Mouse (Mus musculus) myocyte (in vitro differentiated cells): ENCODE results near the gene Cldn22. TPM values are rescaled to one million over a fixed set of nuclear protein-coding genes. Genes with fewer than 3 reads are reported as not detected.
A peak's percentile ranks its signal among the peaks of the same experiment; 100 is the strongest.

ENCODE experiments used
- H3K27me3 ChIP-seq: one replicate; pipeline ENCODE4 v1.6.1; 2011; ENCODE audit not compliant: control insufficient read depth, insufficient read depth, insufficient read length
- H3K36me3 ChIP-seq: one replicate; pipeline ENCODE4 v1.6.1; 2011; ENCODE audit not compliant: control insufficient read depth, insufficient read depth
- H3K4me2 ChIP-seq: one replicate; pipeline ENCODE4 v1.6.1; 2011; ENCODE audit warnings: low read depth, control low read depth
- H3K4me3 ChIP-seq: one replicate; pipeline ENCODE4 v1.5.1; 2011; ENCODE audit warnings: mild to moderate bottlenecking, control low read depth, moderate library complexity
- H3K79me2 ChIP-seq: one replicate; pipeline ENCODE4 v1.6.1; 2011; ENCODE audit not compliant: control insufficient read depth, insufficient read depth
- H3ac ChIP-seq: one replicate; pipeline ENCODE4 v1.6.1; 2011; ENCODE audit not compliant: control insufficient read depth, insufficient read length
- CEBPB ChIP-seq: IDR thresholded peaks from 2 replicates; pipeline ENCODE4 v1.6.1; 2011; ENCODE audit warnings: mild to moderate bottlenecking, moderate library complexity; ENCODE audit not compliant: poor library complexity, insufficient read depth, severe bottlenecking
- E2F4 ChIP-seq: IDR thresholded peaks from one replicate; pipeline ENCODE4 v1.6.1; 2011; ENCODE audit warnings: mild to moderate bottlenecking, control low read depth, moderate library complexity; ENCODE audit not compliant: insufficient read depth
- MAX ChIP-seq: IDR thresholded peaks from one replicate; pipeline ENCODE4 v1.6.1; 2011; ENCODE audit warnings: low read depth, mild to moderate bottlenecking, control low read depth
- MYOD1 ChIP-seq, 3 experiments: IDR thresholded peaks; one replicate each; pipeline ENCODE4 v1.6.1; 2011; ENCODE audit warnings: control low read depth in 2 of 3, low read depth in 2 of 3, mild to moderate bottlenecking in 2 of 3, moderate library complexity in 1 of 3; ENCODE audit not compliant: insufficient read length in 2 of 3, control insufficient read depth in 1 of 3
- MYOG ChIP-seq, 3 experiments: IDR thresholded peaks; one replicate each; pipeline ENCODE4 v1.6.1; 2011; ENCODE audit warnings: control low read depth in 2 of 3, low read depth in 2 of 3, mild to moderate bottlenecking in 2 of 3; ENCODE audit not compliant: insufficient read length in 2 of 3, control insufficient read depth in 1 of 3, insufficient read depth in 1 of 3
- POLR2A ChIP-seq: IDR thresholded peaks from one replicate; pipeline ENCODE4 v1.6.1; 2011; ENCODE audit warnings: low read depth, mild to moderate bottlenecking, control low read depth, moderate library complexity; ENCODE audit not compliant: insufficient read length
- POLR2AphosphoS2 ChIP-seq: IDR thresholded peaks from one replicate; pipeline ENCODE4 v1.6.1; 2011; ENCODE audit warnings: low read depth, control low read depth; ENCODE audit not compliant: insufficient read length
- REST ChIP-seq: IDR thresholded peaks from one replicate; pipeline ENCODE4 v1.6.1; 2011; ENCODE audit warnings: mild to moderate bottlenecking, control low read depth, moderate library complexity; ENCODE audit not compliant: insufficient read depth, insufficient read length
- SRF ChIP-seq: IDR thresholded peaks from one replicate; pipeline ENCODE4 v1.6.1; 2011; ENCODE audit warnings: low read depth; ENCODE audit not compliant: control insufficient read depth, insufficient read length
- TCF12 ChIP-seq: IDR thresholded peaks from one replicate; pipeline ENCODE4 v1.6.1; 2011; ENCODE audit warnings: mild to moderate bottlenecking, control low read depth; ENCODE audit not compliant: poor library complexity, insufficient read depth, severe bottlenecking
- TCF3 ChIP-seq: IDR thresholded peaks from one replicate; pipeline ENCODE4 v1.6.1; 2011; ENCODE audit warnings: low read depth, control low read depth; ENCODE audit not compliant: insufficient read length
- USF1 ChIP-seq: IDR thresholded peaks from one replicate; pipeline ENCODE4 v1.6.1; 2011; ENCODE audit warnings: low read depth, mild to moderate bottlenecking, control low read depth, moderate library complexity
- polyA plus RNA-seq: library from polyadenylated mRNA; unstranded; fragments of >200 nt; fragmentation: generic; extraction: Trizol; gene quantifications from one replicate; pipeline ENCODE4 v1.2.1, GENCODE M21; 2012; ENCODE audit warnings: missing spikeins

The Cldn22 gene
- polyA plus RNA-seq, 1 experiment, result not detected

DNA sequence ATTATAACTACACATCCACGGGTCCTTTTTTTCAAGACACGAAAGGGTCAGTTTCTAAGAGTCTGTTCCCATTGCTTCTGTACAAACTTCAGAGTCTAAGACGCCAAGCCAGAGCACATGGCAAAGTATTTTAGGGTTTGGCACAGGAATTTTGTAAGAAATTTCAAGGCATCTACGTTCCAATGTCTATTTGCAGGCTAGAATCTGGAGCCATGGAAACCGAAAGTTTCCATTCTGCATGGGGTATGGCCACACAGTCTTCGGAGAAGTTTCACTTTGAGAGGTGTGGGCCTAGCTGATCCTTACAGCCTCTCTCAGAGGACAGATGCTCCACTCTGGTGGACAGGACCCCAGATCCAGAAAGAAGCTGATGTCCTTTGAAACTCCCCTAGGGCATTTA, 40.3 kb upstream of the Cldn22 start:
- no peaks in the 10 kb centered on the region for H3K27me3 ChIP-seq
- H3K79me2 ChIP-seq, result no peaks in the 10 kb centered on the region
- TF ChIP-seq TCF12, result no peak
- TF ChIP-seq POLR2AphosphoS2, result no peak
- H3K4me3 ChIP-seq, result no peak overlapping the region
- no peak overlapping the region for H3K4me2 ChIP-seq
- no peak overlapping the region for H3ac ChIP-seq
- no peaks in the 10 kb centered on the region for H3K36me3 ChIP-seq

DNA sequence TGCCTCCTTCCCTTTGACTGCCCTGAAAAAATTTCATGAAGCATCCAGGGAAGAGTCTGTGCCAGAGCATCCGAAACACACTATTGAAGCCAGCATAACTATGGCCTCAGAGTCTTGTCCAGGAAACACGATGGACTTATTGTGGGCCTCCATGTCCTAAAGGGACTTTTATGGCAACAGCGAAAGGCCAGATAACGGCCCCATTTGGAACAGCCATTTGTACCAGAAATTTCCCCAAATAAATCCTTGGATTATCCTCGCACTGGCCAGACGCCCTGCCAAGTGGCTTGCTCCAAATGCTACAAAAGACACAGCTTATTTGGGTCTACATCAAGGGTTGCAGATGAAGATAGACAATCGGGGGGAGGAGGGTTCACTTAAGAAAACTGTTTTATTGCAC, 39.8 kb upstream of the Cldn22 start:
- Histone ChIP-seq H3K4me2 (no peak overlapping the region), H3K27me3 (no peaks in the 10 kb centered on the region), H3ac (no peak overlapping the region), H3K79me2 (no peaks in the 10 kb centered on the region), H3K36me3 (no peaks in the 10 kb centered on the region), H3K4me3 (no peak overlapping the region)
- TF ChIP-seq REST (no peak), TCF12 (no peak), SRF (no peak), E2F4 (no peak)

- Histone ChIP-seq H3K4me2 (no peak overlapping the region), H3K4me3 (no peak overlapping the region), H3K27me3 (no peaks in the 10 kb centered on the region), H3K36me3 (no peaks in the 10 kb centered on the region), H3K79me2 (no peaks in the 10 kb centered on the region), H3ac (no peak overlapping the region)
- TF ChIP-seq USF1, result no peak
- TF ChIP-seq TCF3, result no peak
- TF ChIP-seq POLR2A, result no peak
- TF ChIP-seq TCF12, result no peak
- no peak for TF ChIP-seq CEBPB
- TF ChIP-seq MYOD1 (IDR thresholded peaks at IDR 0.05; ENCODE audit: control insufficient read depth in 1 of 3, insufficient read length in 2 of 3, low read depth in 2 of 3), result no peak
- no peak for TF ChIP-seq E2F4
- TF ChIP-seq POLR2AphosphoS2, result no peak
- no peak for TF ChIP-seq MYOG (IDR thresholded peaks at IDR 0.05; ENCODE audit: control insufficient read depth in 1 of 3, insufficient read depth in 1 of 3, insufficient read length in 2 of 3, low read depth in 2 of 3)
- no peak for TF ChIP-seq REST
- no peak for TF ChIP-seq MAX
- TF ChIP-seq SRF, result no peak
These were observed 38.0 kb upstream of the Cldn22 start for GRCm38 (mm10) chr8:47786323-47786722.

DNA sequence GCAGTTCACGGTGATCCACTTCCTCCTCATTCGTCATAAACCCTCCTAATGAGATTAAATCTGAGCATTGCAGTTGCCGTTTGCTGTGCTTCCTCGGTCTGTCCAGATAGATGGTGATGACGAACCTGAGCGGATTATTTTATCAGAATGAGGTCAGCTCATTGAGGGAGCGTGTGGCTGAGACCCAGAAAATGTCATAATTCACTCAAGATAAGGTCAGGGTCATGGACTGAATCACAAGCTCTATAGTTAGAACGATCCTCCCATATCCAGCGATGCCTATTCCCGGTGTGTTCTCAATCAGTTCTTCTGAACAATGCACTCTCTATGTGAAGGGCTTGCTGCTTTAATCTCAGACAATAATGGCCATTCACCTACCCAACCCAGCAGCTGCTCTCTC, 36.6 kb upstream of the Cldn22 start:
- H3K4me3 ChIP-seq, result no peak overlapping the region
- TF ChIP-seq MYOD1 (IDR thresholded peaks at IDR 0.05; ENCODE audit: control insufficient read depth in 1 of 3, insufficient read length in 2 of 3, low read depth in 2 of 3) (no peak), REST (no peak), SRF (no peak), CEBPB (no peak), USF1 (no peak), E2F4 (no peak), TCF12 (no peak), POLR2AphosphoS2 (no peak), POLR2A (no peak), MYOG (IDR thresholded peaks at IDR 0.05; ENCODE audit: control insufficient read depth in 1 of 3, insufficient read depth in 1 of 3, insufficient read length in 2 of 3, low read depth in 2 of 3) (no peak), TCF3 (no peak), MAX (no peak)
- H3K36me3 ChIP-seq, result no peaks in the 10 kb centered on the region
- no peak overlapping the region for H3ac ChIP-seq
- H3K79me2 ChIP-seq, result no peaks in the 10 kb centered on the region
- peak overlapping the region; percentile 27 for H3K4me2 ChIP-seq
- no peaks in the 10 kb centered on the region for H3K27me3 ChIP-seq

GRCm38 (mm10) chr8:47791986-47792385, 32.3 kb upstream of the Cldn22 start:
- no peaks in the 10 kb centered on the region for H3K36me3 ChIP-seq
- no peaks in the 10 kb centered on the region for H3K27me3 ChIP-seq
- H3K4me2 ChIP-seq, result no peak overlapping the region
- no peak overlapping the region for H3ac ChIP-seq
- no peaks in the 10 kb centered on the region for H3K79me2 ChIP-seq
- TF ChIP-seq MYOD1 (IDR thresholded peaks at IDR 0.05; ENCODE audit: control insufficient read depth in 1 of 3, insufficient read length in 2 of 3, low read depth in 2 of 3) (no peak), REST (no peak), POLR2A (no peak), SRF (no peak), E2F4 (no peak), MYOG (IDR thresholded peaks at IDR 0.05; ENCODE audit: control insufficient read depth in 1 of 3, insufficient read depth in 1 of 3, insufficient read length in 2 of 3, low read depth in 2 of 3) (no peak), CEBPB (no peak), USF1 (no peak)
- H3K4me3 ChIP-seq, result no peak overlapping the region
